Mouse (Mus musculus) kidney, adult 2 months (tissue): Measurements from ENCODE around the gene Cdc14a.

ENCODE experiments used
- CTCF ChIP-seq: fragments of 200-500 bp; conservative IDR thresholded peaks from 2 replicates; pipeline ENCODE4 v1.5.1; 2011; ENCODE audit warnings: low read depth, mild to moderate bottlenecking, control low read depth, low read length, moderate library complexity, mixed read lengths; ENCODE audit not compliant: insufficient read depth, insufficient read length
- POLR2A ChIP-seq: fragments of 200-500 bp; IDR thresholded peaks from one replicate; pipeline ENCODE4 v1.6.1; 2011; ENCODE audit warnings: low read depth, low read length, control low read depth

- TF ChIP-seq CTCF (no peak), POLR2A (no peak)
These were observed 62.7 kb downstream of the Cdc14a start for GRCm38 (mm10) chr3:116361101-116361500.
